Mouse (Mus musculus): ENCODE data around the gene Gmppa. TPM values are rescaled to one million over a fixed set of nuclear protein-coding genes. Genes with fewer than 3 reads are reported as not detected.

The Gmppa gene
- polyA plus RNA-seq (2014; fragmentation: Illumina TruSeq; extraction: RNeasy Lipid Tissue Mini Kit (QIAGEN cat#74804); ENCODE audit: insufficient read depth, low read depth, low replicate concordance), result 38.9 TPM

DNA sequence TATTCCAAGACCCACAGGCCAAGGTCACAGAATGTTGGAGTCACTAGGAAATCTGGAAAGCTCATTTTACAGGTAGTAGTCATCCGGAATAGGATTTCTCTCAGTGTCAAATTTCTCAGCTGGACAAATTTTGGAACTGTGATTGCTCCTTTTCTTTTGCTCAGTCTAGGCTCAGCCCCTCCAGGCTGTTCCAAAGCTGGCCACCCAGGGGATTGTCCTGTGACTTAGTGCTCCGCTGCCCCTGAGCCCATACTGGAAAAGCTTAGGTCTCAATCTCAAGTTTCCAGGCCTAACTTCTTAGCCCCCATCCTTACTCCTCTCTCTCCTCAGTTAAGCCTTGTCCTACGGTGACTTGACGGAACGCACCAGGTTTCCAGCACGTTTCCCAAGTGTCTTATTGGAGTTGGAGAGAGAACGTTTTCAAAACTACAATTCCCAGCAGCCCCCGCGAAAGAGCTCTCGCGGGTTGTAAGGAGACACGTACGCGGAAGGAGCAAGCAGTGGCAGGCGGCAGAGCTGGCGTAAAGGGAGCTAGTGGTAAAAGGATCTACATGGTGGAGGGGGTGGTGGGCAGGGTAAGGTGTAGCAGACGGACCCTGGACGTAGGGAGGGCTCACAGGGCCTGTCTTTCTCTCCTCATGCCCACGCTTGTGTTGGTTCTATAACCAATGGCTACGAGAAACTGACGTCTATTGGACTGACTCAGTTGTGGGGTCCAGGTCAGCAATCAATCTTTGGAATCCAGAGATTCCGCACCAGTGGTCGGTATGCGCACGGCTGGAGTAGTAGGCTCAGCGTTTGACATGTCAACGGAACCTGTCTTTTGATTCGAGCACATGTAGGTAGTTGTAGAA is at the start of gene Gmppa:
TSS of gene Gmppa (plus strand) at position 456 of the 854 bp plus-strand sequence.

DNA sequence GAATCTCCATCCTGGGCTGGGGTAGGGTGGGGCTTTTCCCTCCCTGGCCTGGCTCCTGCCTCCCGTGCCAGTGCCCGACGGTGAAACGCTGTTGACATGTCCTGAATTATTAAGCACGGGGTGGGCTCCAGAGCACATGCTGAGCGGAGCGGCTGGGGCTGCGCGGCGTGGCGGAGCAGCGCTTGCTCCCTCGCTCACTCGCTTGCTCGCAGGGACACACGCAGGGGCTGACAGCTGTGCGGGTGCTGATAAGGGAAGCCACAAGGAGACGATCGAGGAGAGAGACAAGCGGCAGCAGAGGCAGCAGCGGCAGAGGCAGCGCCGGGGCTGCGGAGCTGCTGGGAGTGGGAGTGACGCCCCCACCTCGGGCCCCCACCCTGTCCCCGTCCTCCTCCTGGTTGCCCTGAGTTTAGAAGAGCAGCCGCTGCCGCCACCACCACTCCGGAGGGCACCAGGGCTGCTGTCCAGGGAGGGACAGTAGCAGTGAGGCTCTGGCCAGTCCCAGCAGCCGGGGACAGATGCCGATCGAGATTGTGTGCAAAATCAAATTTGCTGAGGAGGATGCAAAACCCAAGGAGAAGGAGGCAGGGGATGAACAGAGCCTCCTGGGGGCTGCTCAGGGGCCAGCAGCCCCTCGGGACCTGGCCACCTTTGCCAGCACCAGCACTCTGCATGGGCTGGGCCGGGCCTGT is 14.7 kb downstream of the Gmppa start, which contains the start of gene Asic4:
TSS of gene Asic4 (plus strand) at position 123 of the 692 bp plus-strand sequence.

DNA sequence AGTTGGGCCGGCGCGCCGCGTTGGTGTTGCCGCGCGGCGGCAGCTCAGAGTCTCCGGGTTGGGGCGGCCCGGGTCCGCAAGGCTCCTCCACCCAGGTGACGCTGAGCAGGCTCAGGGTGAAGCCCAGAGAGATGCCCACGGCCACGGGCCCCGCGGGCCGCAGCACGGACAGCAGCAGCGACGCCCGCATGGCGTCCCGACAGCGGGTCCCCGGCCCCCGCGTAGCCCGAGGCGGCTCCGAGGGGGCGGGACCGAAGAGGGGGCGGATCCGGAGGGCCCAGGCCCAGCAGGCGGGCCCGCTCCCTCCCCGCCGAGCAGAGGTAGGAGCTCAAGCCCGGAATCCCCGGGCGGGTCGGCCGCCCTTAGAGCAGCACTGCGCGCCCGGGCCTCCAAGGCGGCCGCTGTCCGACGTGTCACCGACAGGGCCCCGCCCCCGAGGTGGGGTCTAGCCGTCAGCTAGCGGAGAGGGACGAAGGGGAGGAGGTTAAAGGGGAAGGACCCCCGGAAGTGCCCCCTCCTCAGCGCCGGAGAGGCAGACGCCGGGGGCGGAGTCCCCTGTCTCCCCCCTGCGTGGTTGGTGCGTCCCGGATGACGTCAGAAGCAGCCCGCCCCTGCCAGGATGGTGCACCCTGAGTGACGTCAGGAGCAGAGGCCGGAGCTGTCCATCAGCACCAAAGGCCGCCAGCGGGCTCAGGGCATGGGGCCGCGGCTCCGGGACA is 43.3 kb downstream of the Gmppa start, which contains the start of the genes Chpf and Tmem198:
TSS of gene Chpf (minus strand) at position 392 of the 719 bp plus-strand sequence.
TSS of gene Tmem198 (plus strand) at position 617 of the 719 bp plus-strand sequence.

Other genes starting within 250 kb of the Gmppa start
- gene Ankzf1, start 243.8 kb upstream of the Gmppa start, polyA plus RNA-seq (2014; fragmentation: Illumina TruSeq; extraction: RNeasy Lipid Tissue Mini Kit (QIAGEN cat#74804); ENCODE audit: insufficient read depth, low read depth, low replicate concordance), result 9.2 TPM
- 12.2 TPM for gene Atg9a, start 243.7 kb upstream of the Gmppa start, polyA plus RNA-seq (2014; fragmentation: Illumina TruSeq; extraction: RNeasy Lipid Tissue Mini Kit (QIAGEN cat#74804); ENCODE audit: insufficient read depth, low read depth, low replicate concordance)
- gene Glb1l, start 225.1 kb upstream of the Gmppa start, polyA plus RNA-seq (2014; fragmentation: Illumina TruSeq; extraction: RNeasy Lipid Tissue Mini Kit (QIAGEN cat#74804); ENCODE audit: insufficient read depth, low read depth, low replicate concordance), result 4.8 TPM
- gene Stk16, start 225.1 kb upstream of the Gmppa start, polyA plus RNA-seq (2014; fragmentation: Illumina TruSeq; extraction: RNeasy Lipid Tissue Mini Kit (QIAGEN cat#74804); ENCODE audit: insufficient read depth, low read depth, low replicate concordance), result 62.4 TPM
- gene Tuba4a, start 216.1 kb upstream of the Gmppa start, polyA plus RNA-seq (2014; fragmentation: Illumina TruSeq; extraction: RNeasy Lipid Tissue Mini Kit (QIAGEN cat#74804); ENCODE audit: insufficient read depth, low read depth, low replicate concordance), result 60.2 TPM
- gene A630095N17Rik, start 203.8 kb upstream of the Gmppa start, polyA plus RNA-seq (2014; fragmentation: Illumina TruSeq; extraction: RNeasy Lipid Tissue Mini Kit (QIAGEN cat#74804); ENCODE audit: insufficient read depth, low read depth, low replicate concordance), result not detected
- 51.1 TPM for gene Dnajb2, start 199.5 kb upstream of the Gmppa start, polyA plus RNA-seq (2014; fragmentation: Illumina TruSeq; extraction: RNeasy Lipid Tissue Mini Kit (QIAGEN cat#74804); ENCODE audit: insufficient read depth, low read depth, low replicate concordance)
- 1.7 TPM for gene Ptprn, start 171.4 kb upstream of the Gmppa start, polyA plus RNA-seq (2014; fragmentation: Illumina TruSeq; extraction: RNeasy Lipid Tissue Mini Kit (QIAGEN cat#74804); ENCODE audit: insufficient read depth, low read depth, low replicate concordance)
- gene Resp18, start 157.5 kb upstream of the Gmppa start, polyA plus RNA-seq (2014; fragmentation: Illumina TruSeq; extraction: RNeasy Lipid Tissue Mini Kit (QIAGEN cat#74804); ENCODE audit: insufficient read depth, low read depth, low replicate concordance), result 1.6 TPM
- gene Dnpep, start 117.9 kb upstream of the Gmppa start, polyA plus RNA-seq (2014; fragmentation: Illumina TruSeq; extraction: RNeasy Lipid Tissue Mini Kit (QIAGEN cat#74804); ENCODE audit: insufficient read depth, low read depth, low replicate concordance), result 53.8 TPM
- gene Des, start 75.6 kb upstream of the Gmppa start, polyA plus RNA-seq (2014; fragmentation: Illumina TruSeq; extraction: RNeasy Lipid Tissue Mini Kit (QIAGEN cat#74804); ENCODE audit: insufficient read depth, low read depth, low replicate concordance), result 92.4 TPM
- gene Speg, start 60.6 kb upstream of the Gmppa start, polyA plus RNA-seq (2014; fragmentation: Illumina TruSeq; extraction: RNeasy Lipid Tissue Mini Kit (QIAGEN cat#74804); ENCODE audit: insufficient read depth, low read depth, low replicate concordance), result 8.0 TPM
- not detected for gene Asic4, start 14.5 kb downstream of the Gmppa start, polyA plus RNA-seq (2014; fragmentation: Illumina TruSeq; extraction: RNeasy Lipid Tissue Mini Kit (QIAGEN cat#74804); ENCODE audit: insufficient read depth, low read depth, low replicate concordance)
- gene Chpf, start 43.4 kb downstream of the Gmppa start, polyA plus RNA-seq (2014; fragmentation: Illumina TruSeq; extraction: RNeasy Lipid Tissue Mini Kit (QIAGEN cat#74804); ENCODE audit: insufficient read depth, low read depth, low replicate concordance), result 27.7 TPM
- gene Tmem198, start 43.6 kb downstream of the Gmppa start, polyA plus RNA-seq (2014; fragmentation: Illumina TruSeq; extraction: RNeasy Lipid Tissue Mini Kit (QIAGEN cat#74804); ENCODE audit: insufficient read depth, low read depth, low replicate concordance), result 1.1 TPM
- 5.3 TPM for gene Obsl1, start 70.5 kb downstream of the Gmppa start, polyA plus RNA-seq (2014; fragmentation: Illumina TruSeq; extraction: RNeasy Lipid Tissue Mini Kit (QIAGEN cat#74804); ENCODE audit: insufficient read depth, low read depth, low replicate concordance)
- gene Inha, start 71.1 kb downstream of the Gmppa start, polyA plus RNA-seq (2014; fragmentation: Illumina TruSeq; extraction: RNeasy Lipid Tissue Mini Kit (QIAGEN cat#74804); ENCODE audit: insufficient read depth, low read depth, low replicate concordance), result 0.74 TPM
- gene Stk11ip, start 85.6 kb downstream of the Gmppa start, polyA plus RNA-seq (2014; fragmentation: Illumina TruSeq; extraction: RNeasy Lipid Tissue Mini Kit (QIAGEN cat#74804); ENCODE audit: insufficient read depth, low read depth, low replicate concordance), result 8.1 TPM
- gene Slc4a3, start 110.3 kb downstream of the Gmppa start, polyA plus RNA-seq (2014; fragmentation: Illumina TruSeq; extraction: RNeasy Lipid Tissue Mini Kit (QIAGEN cat#74804); ENCODE audit: insufficient read depth, low read depth, low replicate concordance), result 4.8 TPM

All from lung, adult 10 weeks (tissue).